Mouse (Mus musculus): ENCODE data around the gene Tas1r3. TPM values are rescaled to one million over a fixed set of nuclear protein-coding genes. Genes with fewer than 3 reads are reported as not detected.

The Tas1r3 gene
- polyA plus RNA-seq, 1 experiment from 2014 or later = 0.25 TPM

GRCm38 (mm10) chr4:155871404-155871803 is 8.2 kb upstream of the Tas1r3 start:
- Histone ChIP-seq H3K4me3 (no peak overlapping the region), H3K4me1 (peaks cover 22% of the 10 kb centered on the region), H3K4me2 (replicated peaks) (no peak overlapping the region), H3K9ac (0 out of 2 replicates have a peak overlapping the region, but pooled peaks have one; percentile 0), H3K36me3 (peaks cover 45% of the 10 kb centered on the region), H3K9me3 (no peaks in the 10 kb centered on the region), H3K27me3 (no peaks in the 10 kb centered on the region), H3K27ac (no peak overlapping the region)
- 92% methylated on average over 7 of the region's 7 CpGs for WGBS
- ATAC-seq (ENCODE audit: low FRiP score, low read depth) = no peak

GRCm38 (mm10) chr4:155869317-155870033 is 6.3 kb upstream of the Tas1r3 start, which contains the start of the genes Cptp and Ints11:
TSS of gene Cptp (minus strand) at chr4:155869440.
TSS of gene Ints11 (plus strand) at chr4:155869546.
- H3K27ac ChIP-seq = peak within 1 kb of the TSS; percentile 49; the same call in 1 of the 2 replicates
- peaks cover 22% of the 10 kb centered on the region for H3K4me1 ChIP-seq
- peak; percentile 96 for ATAC-seq (ENCODE audit: low FRiP score, low read depth)

GRCm38 (mm10) chr4:155868614-155869298 is 5.6 kb upstream of the Tas1r3 start:
- H3K27me3 ChIP-seq = no peaks in the 10 kb centered on the region
- WGBS = 9% methylated on average over 22 of the region's 22 CpGs
- peak overlapping the region; percentile 94 for H3K4me2 ChIP-seq (replicated peaks)
- H3K9ac ChIP-seq = peak overlapping the region; percentile 84
- no peak overlapping the region for H3K27ac ChIP-seq
- H3K9me3 ChIP-seq = no peaks in the 10 kb centered on the region
- H3K36me3 ChIP-seq = peaks cover 43% of the 10 kb centered on the region
- H3K4me3 ChIP-seq = peak overlapping the region; percentile 75
- peaks cover 22% of the 10 kb centered on the region for H3K4me1 ChIP-seq
- peak; percentile 10; the same call in 1 of the 2 replicates for ATAC-seq (ENCODE audit: low FRiP score, low read depth)

More at GRCm38 (mm10) chr4:155869317-155870033, 6.3 kb upstream of the Tas1r3 start, which contains the start of the genes Cptp and Ints11:
- peak within 1 kb of the TSS; percentile 85 for H3K9ac ChIP-seq
- H3K4me3 ChIP-seq = peak within 1 kb of the TSS; percentile 75
- H3K4me2 ChIP-seq (replicated peaks) = peak within 1 kb of the TSS; percentile 94
- H3K9me3 ChIP-seq = no peaks in the 10 kb centered on the region
- no peaks in the 10 kb centered on the region for H3K27me3 ChIP-seq
- under 1% methylated on average over 63 of the region's 63 CpGs for WGBS
- H3K36me3 ChIP-seq = peaks cover 50% of the 10 kb centered on the region

- H3K27me3 ChIP-seq = no peaks in the 10 kb centered on the region
- H3K4me3 ChIP-seq = no peak overlapping the region
- no peak overlapping the region for H3K9ac ChIP-seq
- H3K9me3 ChIP-seq = no peaks in the 10 kb centered on the region
- H3K27ac ChIP-seq = no peak overlapping the region
- H3K36me3 ChIP-seq = peaks cover 65% of the 10 kb centered on the region
- WGBS = 91% methylated on average over 7 of the region's 7 CpGs
- H3K4me2 ChIP-seq (replicated peaks) = no peak overlapping the region
- ATAC-seq (ENCODE audit: low FRiP score, low read depth) = no peak
- no peaks in the 10 kb centered on the region for H3K4me1 ChIP-seq
These were observed 1.4 kb downstream of the Tas1r3 start for GRCm38 (mm10) chr4:155861787-155862186.

- Histone ChIP-seq H3K36me3 (peaks cover 66% of the 10 kb centered on the region), H3K4me2 (replicated peaks) (no peak overlapping the region), H3K9ac (no peak overlapping the region), H3K4me3 (no peak overlapping the region), H3K4me1 (no peaks in the 10 kb centered on the region), H3K27ac (no peak overlapping the region), H3K9me3 (no peaks in the 10 kb centered on the region), H3K27me3 (no peaks in the 10 kb centered on the region)
- WGBS = 16% methylated on average over 13 of the region's 13 CpGs
- ATAC-seq (ENCODE audit: low FRiP score, low read depth) = peak; percentile 64; the same call in 1 of the 2 replicates
These were observed 3.8 kb downstream of the Tas1r3 start for GRCm38 (mm10) chr4:155859318-155859717.

- no peaks in the 10 kb centered on the region for H3K4me1 ChIP-seq
- no peak for ATAC-seq (ENCODE audit: low FRiP score, low read depth)
- H3K27ac ChIP-seq = no peak overlapping the region
- WGBS = 72% methylated on average over 3 of the region's 3 CpGs
- H3K9ac ChIP-seq = no peak overlapping the region
- H3K4me3 ChIP-seq = no peak overlapping the region
- H3K4me2 ChIP-seq (replicated peaks) = no peak overlapping the region
- peaks cover 78% of the 10 kb centered on the region for H3K36me3 ChIP-seq
- H3K27me3 ChIP-seq = no peaks in the 10 kb centered on the region
- H3K9me3 ChIP-seq = no peaks in the 10 kb centered on the region
These were observed 6.3 kb downstream of the Tas1r3 start for GRCm38 (mm10) chr4:155856881-155857280.

GRCm38 (mm10) chr4:155856071-155856470 is 7.1 kb downstream of the Tas1r3 start:
- H3K9me3 ChIP-seq = no peaks in the 10 kb centered on the region
- H3K36me3 ChIP-seq = peaks cover 72% of the 10 kb centered on the region
- H3K9ac ChIP-seq = no peak overlapping the region
- 91% methylated on average over 12 of the region's 12 CpGs for WGBS
- H3K4me2 ChIP-seq (replicated peaks) = no peak overlapping the region
- ATAC-seq (ENCODE audit: low FRiP score, low read depth) = no peak
- H3K27me3 ChIP-seq = no peaks in the 10 kb centered on the region
- no peaks in the 10 kb centered on the region for H3K4me1 ChIP-seq
- H3K27ac ChIP-seq = no peak overlapping the region
- H3K4me3 ChIP-seq = no peak overlapping the region

- Histone ChIP-seq H3K36me3 (peaks cover 64% of the 10 kb centered on the region), H3K4me2 (replicated peaks) (no peak overlapping the region), H3K4me1 (no peaks in the 10 kb centered on the region; the same call in 1 of the 2 replicates), H3K4me3 (no peak overlapping the region), H3K27ac (no peak overlapping the region), H3K27me3 (no peaks in the 10 kb centered on the region), H3K9me3 (no peaks in the 10 kb centered on the region), H3K9ac (no peak overlapping the region)
- 90% methylated on average over 12 of the region's 12 CpGs for WGBS
- ATAC-seq (ENCODE audit: low FRiP score, low read depth) = no peak
These were observed 8.2 kb downstream of the Tas1r3 start for GRCm38 (mm10) chr4:155854991-155855390.

- H3K36me3 ChIP-seq = peaks cover 53% of the 10 kb centered on the region
- WGBS = 89% methylated on average over 9 of the region's 9 CpGs
- H3K4me3 ChIP-seq = no peak overlapping the region
- no peaks in the 10 kb centered on the region for H3K27me3 ChIP-seq
- H3K4me2 ChIP-seq (replicated peaks) = no peak overlapping the region
- no peak for ATAC-seq (ENCODE audit: low FRiP score, low read depth)
- H3K9ac ChIP-seq = no peak overlapping the region
- no peak overlapping the region for H3K27ac ChIP-seq
- H3K9me3 ChIP-seq = no peaks in the 10 kb centered on the region
- H3K4me1 ChIP-seq = peaks cover 16% of the 10 kb centered on the region
These were observed 9.7 kb downstream of the Tas1r3 start for GRCm38 (mm10) chr4:155853421-155853820.

- Histone ChIP-seq H3K27ac (no peak overlapping the region), H3K9ac (no peak overlapping the region), H3K4me3 (no peak overlapping the region), H3K9me3 (no peaks in the 10 kb centered on the region), H3K36me3 (peaks cover 38% of the 10 kb centered on the region), H3K4me1 (peaks cover 22% of the 10 kb centered on the region), H3K27me3 (no peaks in the 10 kb centered on the region), H3K4me2 (replicated peaks) (no peak overlapping the region)
- 87% methylated on average over 2 of the region's 2 CpGs for WGBS
- no peak for ATAC-seq (ENCODE audit: low FRiP score, low read depth)
These were observed 11.2 kb downstream of the Tas1r3 start for GRCm38 (mm10) chr4:155851951-155852411.

- 84% methylated on average over 3 of the region's 3 CpGs for WGBS
- peaks cover 32% of the 10 kb centered on the region for H3K36me3 ChIP-seq
These were observed 11.8 kb downstream of the Tas1r3 start for GRCm38 (mm10) chr4:155851368-155851767.

GRCm38 (mm10) chr4:155849792-155850451 is 13.2 kb downstream of the Tas1r3 start:
- ATAC-seq (ENCODE audit: low FRiP score, low read depth) = no peak
- Histone ChIP-seq H3K4me3 (no peak overlapping the region), H3K36me3 (peaks cover 18% of the 10 kb centered on the region), H3K27ac (no peak overlapping the region), H3K27me3 (no peaks in the 10 kb centered on the region), H3K4me2 (replicated peaks) (no peak overlapping the region), H3K4me1 (peaks cover 30% of the 10 kb centered on the region), H3K9ac (no peak overlapping the region), H3K9me3 (no peaks in the 10 kb centered on the region)
- WGBS = 95% methylated on average over 3 of the region's 3 CpGs

More at GRCm38 (mm10) chr4:155851368-155851767, 11.8 kb downstream of the Tas1r3 start:
- Histone ChIP-seq H3K27me3 (no peaks in the 10 kb centered on the region), H3K4me3 (no peak overlapping the region), H3K9me3 (no peaks in the 10 kb centered on the region), H3K4me1 (peaks cover 28% of the 10 kb centered on the region), H3K4me2 (replicated peaks) (no peak overlapping the region), H3K9ac (no peak overlapping the region), H3K27ac (no peak overlapping the region)
- no peak for ATAC-seq (ENCODE audit: low FRiP score, low read depth)

Measured in limb, embryonic 13.5 days (tissue).